In genomic region chr5:144370986-144371385, GRCm38 (mm10) we compare ENCODE assay signal across 11 mouse cellular contexts. TPM values are rescaled to one million over a fixed set of nuclear protein-coding genes. Genes with fewer than 3 reads are reported as not detected.
DNase-seq lines count a peak whose midpoint lies in the region; ATAC-seq and TF ChIP-seq lines count a peak whose summit lies in the region.
"Had no signal": no experiment of that assay in that cellular context is flagged by ENCODE, and none has a peak within 500 bp of the region (broad histone marks: within the 10 kb centered on the region; RNA-seq: fewer than 3 reads in every experiment).

No protein-coding gene starts in this region.

- no peak for TF ChIP-seq CTCF in ES-Bruce4 (IDR thresholded peaks at IDR 0.05; ENCODE audit: low read depth, low read length)

- H3K27me3 ChIP-seq in ES-Bruce4 (ENCODE audit: control insufficient read depth, insufficient read depth, low read length, poor library complexity, severe bottlenecking): no peaks in the 10 kb centered on the region
- H3K27me3 ChIP-seq in embryonic facial prominence, embryonic 11.5 days (ENCODE audit: control insufficient read depth, insufficient read depth, low read length): no peaks in the 10 kb centered on the region
- H3K27me3 ChIP-seq in liver, embryonic 11.5 days (replicated peaks; ENCODE audit: control insufficient read depth, insufficient read depth, low read length): no peaks in the 10 kb centered on the region
- no peaks in the 10 kb centered on the region for H3K27me3 ChIP-seq in forebrain, embryonic 16.5 days (replicated peaks; ENCODE audit: control insufficient read depth, insufficient read depth, low read length)

- no peak overlapping the region for H3K4me2 ChIP-seq in embryonic facial prominence, embryonic 11.5 days (ENCODE audit: low read depth, low read length)
- H3K4me2 ChIP-seq in liver, embryonic 11.5 days: no peak overlapping the region
- no peak overlapping the region for H3K4me2 ChIP-seq in forebrain, embryonic 16.5 days (ENCODE audit: low read length)

- peaks cover 6% of the 10 kb centered on the region for H3K4me1 ChIP-seq in ES-Bruce4 (ENCODE audit: control insufficient read depth, insufficient read depth, low read length)
- no peaks in the 10 kb centered on the region for H3K4me1 ChIP-seq in embryonic facial prominence, embryonic 11.5 days (ENCODE audit: control insufficient read depth, insufficient read depth, low read length)
- no peaks in the 10 kb centered on the region for H3K4me1 ChIP-seq in liver, embryonic 11.5 days (replicated peaks; ENCODE audit: control insufficient read depth, insufficient read depth, low read length)
- no peaks in the 10 kb centered on the region for H3K4me1 ChIP-seq in forebrain, embryonic 16.5 days (replicated peaks; ENCODE audit: control insufficient read depth, insufficient read depth, low read length)

- no peaks in the 10 kb centered on the region for H3K9me3 ChIP-seq in ES-Bruce4 (replicated peaks; ENCODE audit: control insufficient read depth, insufficient read depth, low read length, poor library complexity, severe bottlenecking)
- H3K9me3 ChIP-seq in embryonic facial prominence, embryonic 11.5 days (replicated peaks; ENCODE audit: control insufficient read depth, low read length): no peaks in the 10 kb centered on the region
- H3K9me3 ChIP-seq in liver, embryonic 11.5 days (ENCODE audit: control insufficient read depth, low read length): no peaks in the 10 kb centered on the region
- no peaks in the 10 kb centered on the region for H3K9me3 ChIP-seq in forebrain, embryonic 16.5 days (ENCODE audit: control insufficient read depth, low read length)

- WGBS in embryonic facial prominence, embryonic 11.5 days: 3% methylated on average over 6 of the region's 6 CpGs
- 13% methylated on average over 6 of the region's 6 CpGs for WGBS in liver, embryonic 11.5 days
- WGBS in forebrain, embryonic 16.5 days: 14% methylated on average over 6 of the region's 6 CpGs

- no peak overlapping the region for H3K4me3 ChIP-seq in ES-Bruce4 (ENCODE audit: low read depth, low read length)
- no peak overlapping the region for H3K4me3 ChIP-seq in embryonic facial prominence, embryonic 11.5 days (ENCODE audit: low read depth, low read length)
- no peak overlapping the region for H3K4me3 ChIP-seq in liver, embryonic 11.5 days (ENCODE audit: low read depth, low read length)
- no peak overlapping the region for H3K4me3 ChIP-seq in forebrain, embryonic 16.5 days (replicated peaks; ENCODE audit: low read length)

- DNase-seq in 3T3-L1 (ENCODE audit: low read depth, low spot score): peak; percentile 50
- peak; percentile 20 for DNase-seq in embryonic facial prominence, embryonic 11.5 days (ENCODE audit: low spot score)
- DNase-seq in liver, embryonic 11.5 days (ENCODE audit: low spot score): peak; percentile 47
- no peak for DNase-seq in cerebellum, postnatal 25 days
- no peak for DNase-seq in natural killer cell, adult 2 months (ENCODE audit: low spot score in 2 of 2)
- DNase-seq: heart, postnatal 14 days; lung, postnatal 4 days had no signal

- H3K36me3 ChIP-seq in ES-Bruce4 (ENCODE audit: control insufficient read depth, insufficient read depth, low read length, poor library complexity, severe bottlenecking): no peaks in the 10 kb centered on the region
- no peaks in the 10 kb centered on the region for H3K36me3 ChIP-seq in embryonic facial prominence, embryonic 11.5 days (replicated peaks; ENCODE audit: control insufficient read depth, insufficient read depth, low read depth, low read length)
- no peaks in the 10 kb centered on the region for H3K36me3 ChIP-seq in liver, embryonic 11.5 days (ENCODE audit: control insufficient read depth, insufficient read depth, low read length)
- H3K36me3 ChIP-seq in forebrain, embryonic 16.5 days (ENCODE audit: control insufficient read depth, insufficient read depth): no peaks in the 10 kb centered on the region

- ATAC-seq in embryonic facial prominence, embryonic 11.5 days (replicated peaks; ENCODE audit: insufficient number of reproducible peaks, low FRiP score, low TSS enrichment, low read depth): no peak
- ATAC-seq in liver, embryonic 11.5 days (replicated peaks; ENCODE audit: low FRiP score): peak; percentile 67
- no peak for ATAC-seq in forebrain, embryonic 16.5 days
- ATAC-seq: activated CD4-positive, CD25-positive, alpha-beta regulatory T cell, adult 4 months; intestine, embryonic 16.5 days had no signal

- no peak overlapping the region for H3K27ac ChIP-seq in ES-Bruce4 (ENCODE audit: insufficient read depth, low read length)
- H3K27ac ChIP-seq in embryonic facial prominence, embryonic 11.5 days (replicated peaks; ENCODE audit: low read depth, low read length): no peak overlapping the region
- no peak overlapping the region for H3K27ac ChIP-seq in liver, embryonic 11.5 days (ENCODE audit: low read depth, low read length)
- no peak overlapping the region for H3K27ac ChIP-seq in forebrain, embryonic 16.5 days (ENCODE audit: low read length)

- no peak for TF ChIP-seq POLR2A in ES-Bruce4 (IDR thresholded peaks at IDR 0.05; ENCODE audit: insufficient read depth, low read length)

- H3K9ac ChIP-seq in ES-Bruce4 (ENCODE audit: low read depth, poor library complexity, severe bottlenecking): no peak overlapping the region
- H3K9ac ChIP-seq in embryonic facial prominence, embryonic 11.5 days (replicated peaks; ENCODE audit: low read length): no peak overlapping the region
- H3K9ac ChIP-seq in liver, embryonic 11.5 days (ENCODE audit: low read depth, low read length): no peak overlapping the region
- H3K9ac ChIP-seq in forebrain, embryonic 16.5 days (replicated peaks; ENCODE audit: low read depth, low read length): no peak overlapping the region

- TF ChIP-seq EP300 in ES-Bruce4 (IDR thresholded peaks at IDR 0.05; ENCODE audit: insufficient read depth, low read depth, low read length): peak; percentile 93

RNA-seq across cellular contexts. Expression of gene Baiap2l1, which starts 13.1 kb away (rescaled TPM):
- 18.2 and 21.7 TPM in 2 replicates for polyA plus RNA-seq in ES-Bruce4 (2011; ENCODE audit: insufficient read depth, insufficient read length, low read depth, missing spikeins)
- 3.8 and 4.3 TPM in 2 replicates for polyA plus RNA-seq in embryonic facial prominence, embryonic 11.5 days (2014; fragmentation: Nextera tagmentation; extraction: Ambion mirVana)
- 6.8 and 8.2 TPM in 2 replicates for polyA plus RNA-seq in liver, embryonic 11.5 days (2014; fragmentation: Nextera tagmentation; extraction: Ambion mirVana)
- polyA plus RNA-seq in forebrain, embryonic 16.5 days (2015; fragmentation: Nextera tagmentation; extraction: Ambion mirVana): 1.5 and 1.6 TPM in 2 replicates

Comparison
In these comparisons a context has a peak if more than half of its experiments do, and no peak if none do; other contexts are left out.
1. DNase-seq: peak in 3T3-L1 (single experiment), embryonic facial prominence, embryonic 11.5 days (single experiment) and liver, embryonic 11.5 days (single experiment); none in cerebellum, postnatal 25 days (0 of 2) and natural killer cell, adult 2 months (0 of 2).